Mouse (Mus musculus) hematopoietic multipotent progenitor cell, adult 10-12 weeks (in vitro differentiated cells): ENCODE data around the gene Sigmar1. TPM values are rescaled to one million over a fixed set of nuclear protein-coding genes. Genes with fewer than 3 reads are reported as not detected.

Experiments used
- polyA plus RNA-seq: library from polyadenylated mRNA; stranded (reverse); fragments of >175 nt; gene quantifications from 2 replicates; pipeline ENCODE4 v1.2.3, GENCODE M21; 2012; ENCODE audit warnings: low replicate concordance

Gene Sigmar1
- polyA plus RNA-seq: 22.0 and 46.7 TPM in 2 replicates

GRCm38 (mm10) chr4:41755338-41756305, at the start of gene Sigmar1:
Gene Sigmar1, minus strand, starts transcription at chr4:41756157.

GRCm38 (mm10) chr4:41774002-41774401, 18.0 kb upstream of the Sigmar1 start, which contains the start of gene Ccl27a:
Gene Ccl27a, minus strand, starts transcription at chr4:41774247.

GRCm38 (mm10) chr4:41754797-41755337, 1.1 kb downstream of the Sigmar1 start, which contains the start of gene Galt:
Gene Galt, plus strand, starts transcription at chr4:41755228.

GRCm38 (mm10) chr4:41731052-41731765, 24.7 kb downstream of the Sigmar1 start, which contains the start of gene Arid3c:
Gene Arid3c, minus strand, starts transcription at chr4:41731142.

GRCm38 (mm10) chr4:41722918-41723351, 33.0 kb downstream of the Sigmar1 start, which contains the start of gene Dctn3:
Gene Dctn3, minus strand, starts transcription at chr4:41723170.

GRCm38 (mm10) chr4:41713197-41714067, 42.5 kb downstream of the Sigmar1 start, which contains the start of gene Rpp25l:
Gene Rpp25l, minus strand, starts transcription at chr4:41713534.

GRCm38 (mm10) chr4:41699783-41700182, 56.2 kb downstream of the Sigmar1 start, which contains the start of gene Il11ra1:
Gene Il11ra1, plus strand, starts transcription at chr4:41699989.

GRCm38 (mm10) chr4:41696930-41697841, 58.8 kb downstream of the Sigmar1 start, which contains the start of gene Cntfr:
Gene Cntfr, minus strand, starts transcription at chr4:41697089.

Other genes with a start within 250 kb of the Sigmar1 start
- not detected in 2 replicates for gene 1110017D15Rik, start 238.8 kb downstream of the Sigmar1 start, polyA plus RNA-seq
- 13.1 and 48.1 TPM in 2 replicates for gene Fam219a, start 186.6 kb downstream of the Sigmar1 start, polyA plus RNA-seq
- gene Dnaic1, start 186.4 kb downstream of the Sigmar1 start, polyA plus RNA-seq: not detected in 2 replicates
- 1.4 TPM in 2 replicates for gene Enho, start 115.8 kb downstream of the Sigmar1 start, polyA plus RNA-seq
- gene Cntfr, start 59.1 kb downstream of the Sigmar1 start, polyA plus RNA-seq: 0.27 and 0.59 TPM in 2 replicates
- 5.0 and 10.5 TPM in 2 replicates for gene Il11ra1, start 56.2 kb downstream of the Sigmar1 start, polyA plus RNA-seq
- gene Rpp25l, start 42.6 kb downstream of the Sigmar1 start, polyA plus RNA-seq: 55.1 and 56.5 TPM in 2 replicates
- gene Dctn3, start 33.0 kb downstream of the Sigmar1 start, polyA plus RNA-seq: 83.5 and 170 TPM in 2 replicates
- not detected in 2 replicates for gene Arid3c, start 25.0 kb downstream of the Sigmar1 start, polyA plus RNA-seq
- 30.4 and 49.1 TPM in 2 replicates for gene Galt, start 929 bp downstream of the Sigmar1 start, polyA plus RNA-seq
- not detected in 2 replicates for gene Ccl27a, start 18.1 kb upstream of the Sigmar1 start, polyA plus RNA-seq
- gene Gm21541, start 147.5 kb upstream of the Sigmar1 start, polyA plus RNA-seq: not detected in 2 replicates
- gene Gm20878, start 185.4 kb upstream of the Sigmar1 start, polyA plus RNA-seq: 6.3 and 22.1 TPM in 2 replicates
- gene Fam205a4, start 209.9 kb upstream of the Sigmar1 start, polyA plus RNA-seq: not detected in 2 replicates